In the genomic region with DNA sequence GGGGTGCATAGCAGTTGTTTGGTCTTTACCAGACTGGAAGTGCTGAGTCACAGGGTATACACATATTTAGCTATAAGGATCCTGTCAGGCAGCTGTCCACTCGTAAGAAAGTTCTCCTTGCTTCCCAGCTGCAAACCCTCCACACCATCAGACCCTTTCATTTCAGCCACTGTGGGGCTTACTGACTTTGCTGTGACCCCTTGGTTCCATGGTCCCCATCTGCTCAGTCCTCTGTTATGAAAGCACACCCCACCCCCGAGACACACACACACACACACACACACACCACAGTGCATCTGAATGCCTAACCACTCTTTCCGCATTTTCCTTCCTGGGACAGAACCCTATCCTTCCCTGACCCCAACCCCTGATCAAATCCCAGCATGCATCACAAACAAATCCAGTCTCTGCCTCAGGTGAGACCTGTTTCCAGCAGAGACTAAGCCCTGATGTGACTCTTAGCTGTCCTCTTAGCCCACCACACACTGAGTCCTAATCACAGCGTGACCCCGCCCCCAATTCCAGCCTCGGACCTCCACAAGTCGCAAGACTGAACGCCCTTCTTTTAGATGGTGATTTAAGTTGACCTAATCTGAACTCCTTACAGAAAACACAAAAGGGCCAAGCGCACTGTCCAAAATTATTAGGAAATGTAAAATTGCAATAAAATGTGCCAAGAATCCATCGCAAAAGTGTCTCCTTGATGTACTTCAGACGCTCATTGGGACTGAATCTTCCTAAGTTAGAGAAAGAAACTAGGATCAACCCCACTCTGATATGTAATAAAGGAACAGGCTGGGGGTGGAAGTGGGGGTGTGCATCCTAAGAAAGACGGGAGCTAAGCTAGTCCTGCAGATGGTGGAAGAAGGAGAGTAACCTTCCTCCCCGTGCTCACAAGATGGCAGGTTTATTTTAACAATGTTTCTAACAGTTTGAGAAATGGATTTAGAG, we compare ENCODE assay signal across 9 mouse cellular contexts. TPM values are rescaled to one million over a fixed set of nuclear protein-coding genes. Genes with fewer than 3 reads are reported as not detected.
DNase-seq lines count a peak whose midpoint lies in the region.
"Had no signal": no experiment of that assay in that cellular context is flagged by ENCODE, and none has a peak within 500 bp of the region (broad histone marks: within the 10 kb centered on the region; RNA-seq: fewer than 3 reads in every experiment).

No protein-coding gene starts in this region.

- WGBS in embryonic facial prominence, embryonic 10.5 days: 8% methylated on average over 13 of the region's 13 CpGs

- no peak overlapping the region for H3K27ac ChIP-seq in embryonic facial prominence, embryonic 10.5 days (replicated peaks)

- peaks cover 12% of the 10 kb centered on the region; the same call in 1 of the 2 replicates for H3K27me3 ChIP-seq in embryonic facial prominence, embryonic 10.5 days (replicated peaks; ENCODE audit: low read depth, poor library complexity, severe bottlenecking)

- peaks cover 38% of the 10 kb centered on the region for H3K4me1 ChIP-seq in embryonic facial prominence, embryonic 10.5 days

- H3K9me3 ChIP-seq in embryonic facial prominence, embryonic 10.5 days: no peaks in the 10 kb centered on the region

- H3K4me3 ChIP-seq in embryonic facial prominence, embryonic 10.5 days: peak overlapping the region; percentile 31; the same call in 1 of the 2 replicates

- H3K36me3 ChIP-seq in embryonic facial prominence, embryonic 10.5 days (replicated peaks): no peaks in the 10 kb centered on the region

- peak; percentile 21 for DNase-seq in kidney, postnatal 10 days
- DNase-seq in kidney, postnatal 25 days: no peak
- DNase-seq in R1 (ENCODE audit: low read depth, low spot score): peak; percentile 84
- DNase-seq in embryonic facial prominence, embryonic 10.5 days (ENCODE audit: low spot score): no peak
- DNase-seq in lung, postnatal 4 days: peak; percentile 25 to 69
- DNase-seq in cerebellum, adult 11-12 months: no peak
- no peak for DNase-seq in ovary, postnatal 10 days (ENCODE audit: low spot score)
- DNase-seq: cerebellum, adult 2 months; kidney, adult 18-20 months had no signal

RNA-seq across cellular contexts. Expression of gene Rnf38, which starts 18.7 kb away (rescaled TPM):
- 34.1 and 34.8 TPM in 2 replicates for polyA plus RNA-seq in embryonic facial prominence, embryonic 10.5 days (2016; fragmentation: Nextera tagmentation; extraction: Ambion mirVana)

RNA-seq across cellular contexts. Expression of gene Melk, which starts 48.4 kb away (rescaled TPM):
- 66.7 and 73.3 TPM in 2 replicates for polyA plus RNA-seq in embryonic facial prominence, embryonic 10.5 days (2016; fragmentation: Nextera tagmentation; extraction: Ambion mirVana)

Comparison
In these comparisons a context has a peak if more than half of its experiments do, and no peak if none do; other contexts are left out.
1. DNase-seq: peak in kidney, postnatal 10 days (single experiment), R1 (single experiment) and lung, postnatal 4 days (2 of 2); none in kidney, postnatal 25 days (0 of 2), embryonic facial prominence, embryonic 10.5 days (single experiment), cerebellum, adult 11-12 months (single experiment) and ovary, postnatal 10 days (single experiment).